In the genomic region with DNA sequence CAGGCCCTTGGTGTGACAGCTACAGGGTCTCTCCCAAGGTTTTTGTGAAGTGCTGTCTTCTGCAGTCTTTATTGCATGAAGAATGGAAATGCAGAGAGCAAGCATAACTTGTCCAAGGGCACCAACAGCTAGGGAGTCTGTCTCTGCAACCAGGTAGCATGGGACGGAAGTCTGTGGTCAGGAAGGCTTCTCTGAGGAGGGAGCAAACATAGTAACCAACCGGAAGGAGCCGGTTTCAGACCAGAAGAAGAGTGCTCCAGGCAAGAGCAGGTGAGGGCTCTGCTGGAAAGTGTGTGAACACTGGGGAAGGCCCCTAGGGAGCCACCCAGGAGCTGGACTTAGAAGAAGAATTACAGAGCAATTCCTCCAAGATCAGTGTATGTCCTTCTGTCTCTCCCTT, we compare ENCODE assay signal across 18 mouse cellular contexts. TPM values are rescaled to one million over a fixed set of nuclear protein-coding genes. Genes with fewer than 3 reads are reported as not detected.
A peak's percentile ranks its signal among the peaks of the same experiment; 100 is the strongest.
DNase-seq lines count a peak whose midpoint lies in the region; ATAC-seq and TF ChIP-seq lines count a peak whose summit lies in the region.
"Had no signal": no experiment of that assay in that cellular context is flagged by ENCODE, and none has a peak within 500 bp of the region (broad histone marks: within the 10 kb centered on the region; RNA-seq: fewer than 3 reads in every experiment).

No protein-coding gene starts in this region.

- TF ChIP-seq CTCF in CH12.LX (conservative IDR thresholded peaks at IDR 0.05 in 1 of 2, IDR thresholded peaks at IDR 0.05 in 1 of 2; ENCODE audit: low read depth in 2 of 2, low read length in 2 of 2) = no peak

- no peaks in the 10 kb centered on the region for H3K36me3 ChIP-seq in lung, embryonic 15.5 days
- no peaks in the 10 kb centered on the region for H3K36me3 ChIP-seq in CH12.LX (replicated peaks in 1 of 2; ENCODE audit: control insufficient read depth in 1 of 2, insufficient read depth in 1 of 2, low read length in 1 of 2)
- H3K36me3 ChIP-seq in heart, embryonic 11.5 days (ENCODE audit: control insufficient read depth, insufficient read depth, low read length) = no peaks in the 10 kb centered on the region
- H3K36me3 ChIP-seq: embryonic facial prominence, embryonic 15.5 days; forebrain, embryonic 15.5 days; limb, embryonic 12.5 days; midbrain, embryonic 12.5 days had no signal

- no peaks in the 10 kb centered on the region for H3K79me2 ChIP-seq in CH12.LX (replicated peaks; ENCODE audit: control insufficient read depth, extremely low read depth, insufficient read depth, poor library complexity, severe bottlenecking)

- in situ Hi-C loops in CH12.LX (cut with MboI; ENCODE audit: low pct_ligation_motif_present, low pct_unique_long_range_greater_than_20kb, low sequenced_read_pairs) = no loop called here

- peaks cover 6% of the 10 kb centered on the region; the same call in 1 of the 2 replicates for H3K27me3 ChIP-seq in lung, embryonic 15.5 days
- no peaks in the 10 kb centered on the region for H3K27me3 ChIP-seq in CH12.LX (replicated peaks)
- H3K27me3 ChIP-seq in heart, embryonic 11.5 days (ENCODE audit: control insufficient read depth, insufficient read depth, low read length) = peaks cover 35% of the 10 kb centered on the region

- no peak for ATAC-seq in lung, embryonic 15.5 days (ENCODE audit: borderline replicate concordance, extremely low read depth, low FRiP score, low TSS enrichment)
- ATAC-seq in inflammation-experienced regulatory T-cells, adult 6 months = peak; percentile 90
- no peak for ATAC-seq in heart, embryonic 11.5 days (replicated peaks; ENCODE audit: insufficient number of reproducible peaks, low FRiP score, low TSS enrichment)
- ATAC-seq in erythroblast, adult 5-6 weeks (replicated peaks; ENCODE audit: low FRiP score, poor library complexity, severe bottlenecking) = no peak
- ATAC-seq: forebrain, embryonic 15.5 days; hindbrain, postnatal 0 days had no signal

- 62% methylated on average over 3 of the region's 3 CpGs for WGBS in lung, embryonic 15.5 days
- 63% methylated on average over 3 of the region's 3 CpGs for WGBS in heart, embryonic 11.5 days (ENCODE audit: insufficient replicate concordance)

- no peak overlapping the region for H3K4me3 ChIP-seq in lung, embryonic 15.5 days
- H3K4me3 ChIP-seq in CH12.LX (replicated peaks in 1 of 3; ENCODE audit: low read depth in 2 of 3, low read length in 2 of 3, poor library complexity in 1 of 3) = no peak overlapping the region
- no peak overlapping the region for H3K4me3 ChIP-seq in heart, embryonic 11.5 days (ENCODE audit: low read depth, low read length)
- H3K4me3 ChIP-seq: embryonic facial prominence, embryonic 15.5 days; forebrain, embryonic 15.5 days; limb, embryonic 12.5 days; midbrain, embryonic 12.5 days had no signal

- H3K4me2 ChIP-seq in lung, embryonic 15.5 days = no peak overlapping the region
- no peak overlapping the region for H3K4me2 ChIP-seq in CH12.LX (ENCODE audit: insufficient read depth, low read depth, poor library complexity, severe bottlenecking)
- H3K4me2 ChIP-seq in heart, embryonic 11.5 days = no peak overlapping the region
- H3K4me2 ChIP-seq: embryonic facial prominence, embryonic 15.5 days; forebrain, embryonic 15.5 days; limb, embryonic 12.5 days; midbrain, embryonic 12.5 days had no signal

- TF ChIP-seq POLR2A in CH12.LX (IDR thresholded peaks at IDR 0.05; ENCODE audit: low read depth, low read length) = no peak

- peak overlapping the region; percentile 36; the same call in 1 of the 2 replicates for H3K27ac ChIP-seq in lung, embryonic 15.5 days
- no peak overlapping the region for H3K27ac ChIP-seq in CH12.LX (ENCODE audit: insufficient read depth, low read depth)
- H3K27ac ChIP-seq in heart, embryonic 11.5 days (ENCODE audit: low read depth, low read length) = no peak overlapping the region
- H3K27ac ChIP-seq: embryonic facial prominence, embryonic 15.5 days; forebrain, embryonic 15.5 days; hindbrain, postnatal 0 days; kidney, postnatal 0 days; limb, embryonic 12.5 days; midbrain, embryonic 12.5 days had no signal

- dilution Hi-C loops in CH12.LX (cut with MboI; ENCODE audit: extremely low pct_ligation_motif_present, extremely low pct_unique_long_range_greater_than_20kb, low sequenced_read_pairs) = no loop called here

- no peak overlapping the region for H3K9ac ChIP-seq in lung, embryonic 15.5 days
- no peak overlapping the region for H3K9ac ChIP-seq in CH12.LX (ENCODE audit: insufficient read depth, low read depth)
- H3K9ac ChIP-seq in heart, embryonic 11.5 days (ENCODE audit: low read depth, low read length) = no peak overlapping the region
- H3K9ac ChIP-seq: embryonic facial prominence, embryonic 15.5 days; forebrain, embryonic 15.5 days; limb, embryonic 12.5 days; midbrain, embryonic 12.5 days had no signal

- peaks cover 32% of the 10 kb centered on the region for H3K4me1 ChIP-seq in lung, embryonic 15.5 days
- peaks cover 25 to 63% of the 10 kb centered on the region in 2 experiments for H3K4me1 ChIP-seq in CH12.LX (ENCODE audit: control insufficient read depth in 1 of 2, insufficient read depth in 2 of 2)
- peaks cover 21% of the 10 kb centered on the region for H3K4me1 ChIP-seq in heart, embryonic 11.5 days (ENCODE audit: control insufficient read depth, insufficient read depth, low read length)

- peak; percentile 60 for TF ChIP-seq EP300 in CH12.LX (IDR thresholded peaks at IDR 0.05; ENCODE audit: low read length)

- no peaks in the 10 kb centered on the region for H3K9me3 ChIP-seq in lung, embryonic 15.5 days
- H3K9me3 ChIP-seq in CH12.LX (replicated peaks; ENCODE audit: low read length) = no peaks in the 10 kb centered on the region
- no peaks in the 10 kb centered on the region for H3K9me3 ChIP-seq in heart, embryonic 11.5 days (replicated peaks; ENCODE audit: control insufficient read depth, low read length)
- H3K9me3 ChIP-seq: embryonic facial prominence, embryonic 15.5 days; forebrain, embryonic 15.5 days; limb, embryonic 12.5 days; midbrain, embryonic 12.5 days had no signal

- no peak for DNase-seq in lung, postnatal 25 days (ENCODE audit: low spot score)
- peak; percentile 38 for DNase-seq in CH12.LX (ENCODE audit: extremely low read depth)
- peak; percentile 79 for DNase-seq in thymus, postnatal 14 days
- no peak for DNase-seq in urinary bladder, postnatal 10 days (ENCODE audit: low spot score)
- DNase-seq: adrenal gland, postnatal 36 days; cerebellum, adult 18-20 months; gastrocnemius, postnatal 14 days; retina, postnatal 1 day had no signal

- TF ChIP-seq RAD21 in CH12.LX (IDR thresholded peaks at IDR 0.05; ENCODE audit: low read depth, low read length) = no peak; the same call in 1 of the 2 replicates

TF ChIP-seq in CH12.LX, 34 proteins besides CTCF, POLR2A, EP300 and RAD21:
- TF ChIP-seq MXI1 (IDR thresholded peaks at IDR 0.05; ENCODE audit: low read depth, low read length) (peak; percentile 37; the same call in 1 of the 2 replicates), ELF1 (IDR thresholded peaks at IDR 0.05; ENCODE audit: low read depth, low read length) (peak; percentile 31; the same call in 1 of the 2 replicates), MEF2A (IDR thresholded peaks at IDR 0.05; ENCODE audit: borderline replicate concordance, low read depth, low read length) (peak; percentile 28; the same call in 1 of the 2 replicates), BHLHE40 (IDR thresholded peaks at IDR 0.05; ENCODE audit: low read depth, low read length) (peak; percentile 48; the same call in 1 of the 2 replicates), TBP (conservative IDR thresholded peaks at IDR 0.05; ENCODE audit: low read depth, low read length) (no peak), TCF12 (IDR thresholded peaks at IDR 0.05; ENCODE audit: low read depth, low read length) (no peak), IRF4 (IDR thresholded peaks at IDR 0.05; ENCODE audit: low read depth, low read length) (0 out of 2 replicates have a peak, but pooled peaks have one; percentile 10)
TF ChIP-seq in CH12.LX: peak in this region for 5.

RNA-seq across cellular contexts. Expression of gene Fgr, which starts 1.8 kb away (rescaled TPM):
- 0.69 and 0.74 TPM in 2 replicates for polyA plus RNA-seq in lung, embryonic 15.5 days (2015; fragmentation: Nextera tagmentation; extraction: Ambion mirVana)
- total RNA-seq in CH12.LX (2012; rRNA removed) (0.04 TPM in 2 replicates), CH12.LX (2014; rRNA removed) (0.13 and 0.23 TPM in 2 replicates)
- 0.24 and 0.70 TPM in 2 replicates for polyA plus RNA-seq in CH12.LX (2012; ENCODE audit: insufficient read length, low read depth)
- polyA plus RNA-seq in inflammation-experienced regulatory T-cells, adult 6 months (2017; shearing (Covaris generic)) = 1 to 10 TPM; 1.9 to 6.6 (median 3.3) TPM
- polyA plus RNA-seq in heart, embryonic 11.5 days (2014; fragmentation: Nextera tagmentation; extraction: Ambion mirVana) = 0.40 and 0.63 TPM in 2 replicates
- 12.1 and 21.5 TPM in 2 replicates for total RNA-seq in erythroblast, adult 5-6 weeks (2015; ENCODE audit: low replicate concordance)
- 13.4 and 18.7 TPM in 2 replicates for total RNA-seq in erythroblast, adult 5-6 weeks (2017; ENCODE audit: low replicate concordance)

RNA-seq across cellular contexts. Expression of gene Ahdc1, which starts 39.0 kb away (rescaled TPM):
- polyA plus RNA-seq in lung, embryonic 15.5 days (2015; fragmentation: Nextera tagmentation; extraction: Ambion mirVana) = 8.5 and 10.5 TPM in 2 replicates
- 7.8 and 8.4 TPM in 2 replicates for total RNA-seq in CH12.LX (2012; rRNA removed)
- total RNA-seq in CH12.LX (2014; rRNA removed) = 1.0 and 1.6 TPM in 2 replicates
- polyA plus RNA-seq in CH12.LX (2012; ENCODE audit: insufficient read length, low read depth) = 16.1 and 19.9 TPM in 2 replicates
- polyA plus RNA-seq in inflammation-experienced regulatory T-cells, adult 6 months (2017; shearing (Covaris generic)) = 1 to 10 TPM; 1.6 to 2.4 (median 2.4) TPM
- polyA plus RNA-seq in heart, embryonic 11.5 days (2014; fragmentation: Nextera tagmentation; extraction: Ambion mirVana) = 7.0 and 9.1 TPM in 2 replicates
- total RNA-seq in erythroblast, adult 5-6 weeks (2015; ENCODE audit: low replicate concordance) = 1.2 and 10.2 TPM in 2 replicates
- total RNA-seq in erythroblast, adult 5-6 weeks (2017; ENCODE audit: low replicate concordance) = 0.17 and 4.2 TPM in 2 replicates

RNA-seq across cellular contexts. Expression of gene Fam76a, which starts 49.7 kb away (rescaled TPM):
- 43.0 and 45.8 TPM in 2 replicates for polyA plus RNA-seq in lung, embryonic 15.5 days (2015; fragmentation: Nextera tagmentation; extraction: Ambion mirVana)
- 10.0 and 10.8 TPM in 2 replicates for total RNA-seq in CH12.LX (2012; rRNA removed)
- 11.5 and 11.9 TPM in 2 replicates for total RNA-seq in CH12.LX (2014; rRNA removed)
- polyA plus RNA-seq in CH12.LX (2012; ENCODE audit: insufficient read length, low read depth) = 8.3 and 10.3 TPM in 2 replicates
- 10 to 100 TPM; 14.2 to 23.1 (median 17.9) TPM for polyA plus RNA-seq in inflammation-experienced regulatory T-cells, adult 6 months (2017; shearing (Covaris generic))
- 31.2 and 33.4 TPM in 2 replicates for polyA plus RNA-seq in heart, embryonic 11.5 days (2014; fragmentation: Nextera tagmentation; extraction: Ambion mirVana)
- 26.5 and 39.9 TPM in 2 replicates for total RNA-seq in erythroblast, adult 5-6 weeks (2015; ENCODE audit: low replicate concordance)
- total RNA-seq in erythroblast, adult 5-6 weeks (2017; ENCODE audit: low replicate concordance) = 47.6 and 53.9 TPM in 2 replicates

Comparison
In these comparisons a context has a peak if more than half of its experiments do, and no peak if none do; other contexts are left out.
1. DNase-seq: peak in CH12.LX (single experiment) and thymus, postnatal 14 days (single experiment); none in lung, postnatal 25 days (single experiment) and urinary bladder, postnatal 10 days (single experiment).